Mouse (Mus musculus) kidney, embryonic 16.5 days (tissue): ENCODE data around the gene 5430419D17Rik. TPM values are rescaled to one million over a fixed set of nuclear protein-coding genes. Genes with fewer than 3 reads are reported as not detected.

ENCODE experiments used
- ATAC-seq: fragments of 200-750 bp; cut with Nextera tagmentation; 2 replicates; pipeline ENCODE4 v1.8.0; 2017; ENCODE audit warnings: moderate TSS enrichment; ENCODE audit not compliant: low FRiP score, low TSS enrichment
- H3K27ac ChIP-seq: fragments of 300-500 bp; sonication (generic); 2 replicates; pipeline ENCODE4 v1.5.1; 2014; ENCODE audit warnings: low read length
- H3K27me3 ChIP-seq: fragments of 300-500 bp; sonication (generic); 2 replicates; pipeline ENCODE4 v1.6.1; 2014; ENCODE audit warnings: low read length, control low read depth, mixed read lengths; ENCODE audit not compliant: insufficient read depth
- H3K36me3 ChIP-seq: fragments of 300-500 bp; sonication (generic); 2 replicates; pipeline ENCODE4 v1.6.1; 2014; ENCODE audit warnings: low read length, control low read depth, mixed read lengths; ENCODE audit not compliant: insufficient read depth
- H3K4me1 ChIP-seq: fragments of 300-500 bp; sonication (generic); 2 replicates; pipeline ENCODE4 v1.6.1; 2014; ENCODE audit warnings: low read length, control low read depth, mixed read lengths; ENCODE audit not compliant: insufficient read depth
- H3K4me2 ChIP-seq: fragments of 300-500 bp; sonication (generic); replicated peaks from 2 replicates; pipeline ENCODE4 v1.6.1; 2014; ENCODE audit warnings: low read depth, low read length
- H3K4me3 ChIP-seq: fragments of 300-500 bp; sonication (generic); 2 replicates; pipeline ENCODE4 v1.5.1; 2014; ENCODE audit warnings: mild to moderate bottlenecking, low read length
- H3K9ac ChIP-seq: fragments of 300-500 bp; sonication (generic); replicated peaks from 2 replicates; pipeline ENCODE4 v1.6.1; 2014; ENCODE audit warnings: low read length
- H3K9me3 ChIP-seq: fragments of 300-500 bp; sonication (generic); 2 replicates; pipeline ENCODE4 v1.6.1; 2016; ENCODE audit warnings: low read length, control low read depth
- WGBS: fragments of 180-500 bp; shearing (Covaris S2); extraction: QIAGEN DNeasy Blood & Tissue Kit; methylation state at CpG from one replicate; pipeline ENCODE4 v1.1.7; 2014; 5-methylcytosine and 5-hydroxymethylcytosine counted together
- polyA plus RNA-seq: library from polyadenylated mRNA; unstranded; fragments of >200 nt; fragmentation: Nextera tagmentation; extraction: Ambion mirVana; gene quantifications from 2 replicates; pipeline ENCODE4 v1.2.1, GENCODE M21; 2015

The 5430419D17Rik gene
- polyA plus RNA-seq, 1 experiment from 2014 or later: not detected

DNA sequence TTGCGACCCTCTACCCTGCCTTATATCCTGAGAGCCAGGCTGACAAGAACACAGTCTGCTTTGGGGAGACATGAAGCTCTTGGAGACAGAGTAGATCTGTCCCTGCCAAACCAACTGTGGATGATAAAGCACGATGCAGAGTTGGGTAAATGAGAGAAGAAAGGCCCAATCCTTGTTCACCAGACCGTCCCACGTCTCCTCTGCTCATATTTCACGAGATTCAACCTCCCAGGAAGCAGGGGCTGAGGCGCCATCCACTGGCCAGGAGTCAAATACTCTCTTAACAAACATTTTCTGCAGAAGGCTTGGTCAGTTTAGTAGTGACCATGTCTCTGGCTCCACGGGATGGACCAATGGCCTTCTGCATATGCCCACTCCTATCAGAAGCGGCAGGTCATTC lies 10.1 kb downstream of the 5430419D17Rik start:
- H3K9ac ChIP-seq: no peak overlapping the region
- 35% methylated on average over 8 of the region's 8 CpGs for WGBS
- H3K4me3 ChIP-seq: no peak overlapping the region
- H3K4me1 ChIP-seq: no peaks in the 10 kb centered on the region
- no peaks in the 10 kb centered on the region for H3K27me3 ChIP-seq
- no peak overlapping the region for H3K27ac ChIP-seq
- H3K9me3 ChIP-seq: no peaks in the 10 kb centered on the region
- H3K36me3 ChIP-seq: no peaks in the 10 kb centered on the region
- ATAC-seq: no peak
- H3K4me2 ChIP-seq: no peak overlapping the region

DNA sequence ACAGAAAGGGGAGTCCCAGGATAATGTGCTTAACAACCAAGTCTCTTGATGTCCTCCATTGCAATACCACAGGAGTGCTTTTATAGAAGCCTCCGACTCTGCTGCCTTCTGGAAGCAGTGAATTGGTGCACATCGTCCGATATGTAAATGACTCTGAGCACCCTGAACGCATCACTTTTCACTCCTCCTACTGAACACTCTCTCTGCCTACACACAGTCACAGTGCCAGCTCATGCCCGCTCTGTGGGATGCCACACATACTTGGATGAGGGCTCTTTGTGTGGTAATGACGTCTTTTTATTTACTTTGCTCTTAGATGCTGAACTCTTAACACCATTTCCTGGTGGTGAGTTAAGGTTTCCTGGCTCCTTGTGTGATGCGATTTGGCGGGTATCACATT lies 12.8 kb downstream of the 5430419D17Rik start:
- no peak for ATAC-seq
- Histone ChIP-seq H3K36me3 (no peaks in the 10 kb centered on the region), H3K4me2 (no peak overlapping the region), H3K9me3 (no peaks in the 10 kb centered on the region), H3K27ac (no peak overlapping the region), H3K4me1 (no peaks in the 10 kb centered on the region), H3K9ac (no peak overlapping the region), H3K27me3 (no peaks in the 10 kb centered on the region), H3K4me3 (no peak overlapping the region)
- WGBS: 48% methylated on average over 8 of the region's 8 CpGs

DNA sequence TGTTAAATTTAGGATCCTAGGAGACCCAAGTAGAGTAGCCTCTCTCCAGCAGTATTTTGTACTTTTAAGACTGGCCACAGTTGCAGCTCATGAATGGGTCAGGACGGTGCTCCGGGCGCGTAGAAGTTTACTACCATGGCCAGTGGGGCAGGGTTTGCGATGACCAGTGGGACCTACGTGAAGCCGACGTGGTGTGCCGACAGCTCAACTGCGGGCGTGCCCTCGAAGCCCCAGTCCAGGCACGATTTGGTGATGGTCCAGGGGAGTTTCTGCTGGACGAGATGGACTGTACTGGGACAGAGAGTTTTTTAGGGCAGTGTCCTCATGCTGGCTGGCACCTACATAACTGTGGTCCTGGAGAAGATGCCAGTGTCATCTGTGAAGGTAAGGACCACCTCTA lies 13.8 kb downstream of the 5430419D17Rik start:
- H3K27ac ChIP-seq: no peak overlapping the region
- no peaks in the 10 kb centered on the region for H3K4me1 ChIP-seq
- no peak for ATAC-seq
- H3K4me2 ChIP-seq: no peak overlapping the region
- no peak overlapping the region for H3K4me3 ChIP-seq
- H3K9ac ChIP-seq: no peak overlapping the region
- no peaks in the 10 kb centered on the region for H3K9me3 ChIP-seq
- WGBS: 95% methylated on average over 14 of the region's 14 CpGs
- no peaks in the 10 kb centered on the region for H3K36me3 ChIP-seq
- H3K27me3 ChIP-seq: no peaks in the 10 kb centered on the region

DNA sequence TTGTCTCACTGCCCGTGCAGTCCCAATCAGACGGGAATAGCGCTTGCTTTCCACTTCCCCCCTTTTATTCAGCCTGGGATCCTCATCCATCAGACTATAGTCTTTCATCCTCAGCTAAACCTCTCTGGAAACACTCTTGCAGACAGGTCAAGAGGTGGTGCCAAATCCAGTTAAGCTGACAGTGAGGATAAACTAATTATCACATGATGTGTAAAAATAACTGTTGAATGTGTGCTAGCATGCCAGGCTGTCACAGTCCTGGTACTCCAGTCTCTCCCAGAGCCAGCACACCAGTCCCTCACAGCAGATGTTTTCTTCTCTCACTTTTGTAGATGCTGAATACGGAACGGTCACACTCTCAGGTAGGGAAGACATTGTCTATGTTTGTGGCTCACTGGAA lies 48.9 kb downstream of the 5430419D17Rik start:
- H3K9ac ChIP-seq: no peak overlapping the region
- H3K4me3 ChIP-seq: no peak overlapping the region
- H3K36me3 ChIP-seq: no peaks in the 10 kb centered on the region
- no peaks in the 10 kb centered on the region for H3K4me1 ChIP-seq
- WGBS: 71% methylated on average over 5 of the region's 5 CpGs
- ATAC-seq: no peak
- H3K27me3 ChIP-seq: no peaks in the 10 kb centered on the region
- H3K4me2 ChIP-seq: no peak overlapping the region
- H3K9me3 ChIP-seq: no peaks in the 10 kb centered on the region
- H3K27ac ChIP-seq: no peak overlapping the region

DNA sequence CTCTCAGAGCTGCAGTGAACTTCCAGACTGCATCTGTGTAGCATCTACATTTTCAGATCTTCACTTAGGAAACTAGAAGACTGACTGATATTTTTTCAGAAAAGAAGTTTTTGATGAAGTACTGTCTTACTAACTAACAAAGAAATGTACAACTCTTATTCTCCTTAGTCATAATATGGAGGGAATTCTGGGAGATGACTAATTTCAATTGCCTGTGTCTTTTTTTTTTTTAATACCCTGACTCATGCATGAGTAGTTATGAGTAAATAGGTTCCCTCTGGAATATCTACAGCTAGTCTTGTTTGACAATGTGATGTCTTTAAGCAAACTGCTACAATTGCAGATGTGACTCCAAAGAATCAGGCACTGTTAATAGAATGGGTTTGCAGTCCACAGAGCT lies 61.9 kb downstream of the 5430419D17Rik start:
- Histone ChIP-seq H3K27me3 (no peaks in the 10 kb centered on the region), H3K4me3 (no peak overlapping the region), H3K9me3 (no peaks in the 10 kb centered on the region), H3K4me1 (no peaks in the 10 kb centered on the region), H3K4me2 (no peak overlapping the region), H3K27ac (no peak overlapping the region), H3K9ac (no peak overlapping the region), H3K36me3 (no peaks in the 10 kb centered on the region)
- no peak for ATAC-seq

DNA sequence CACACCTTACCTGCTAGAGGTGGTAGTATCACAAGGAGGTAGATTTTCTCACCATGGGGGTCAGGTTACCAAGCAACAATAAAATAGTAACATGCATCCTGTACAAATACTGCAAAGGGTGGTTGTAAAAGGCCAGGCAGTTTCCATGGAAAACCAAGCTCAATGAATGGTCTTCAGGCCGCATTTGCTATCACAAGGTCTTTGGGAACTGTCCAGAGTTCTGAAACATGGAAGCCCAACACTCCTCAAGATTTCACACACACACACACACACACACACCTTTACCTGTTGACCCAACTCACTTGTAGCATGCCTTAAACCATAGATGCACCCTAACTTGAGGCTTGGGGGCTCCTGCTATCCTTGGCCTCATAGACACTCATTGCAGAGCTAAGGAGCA lies 70.8 kb downstream of the 5430419D17Rik start:
- ATAC-seq: no peak
- H3K27me3 ChIP-seq: no peaks in the 10 kb centered on the region
- H3K9ac ChIP-seq: no peak overlapping the region
- no peaks in the 10 kb centered on the region for H3K4me1 ChIP-seq
- WGBS: 11% methylated on average over 1 of the region's 1 CpGs
- no peaks in the 10 kb centered on the region for H3K9me3 ChIP-seq
- no peak overlapping the region for H3K27ac ChIP-seq
- no peaks in the 10 kb centered on the region for H3K36me3 ChIP-seq
- no peak overlapping the region for H3K4me3 ChIP-seq
- H3K4me2 ChIP-seq: no peak overlapping the region

DNA sequence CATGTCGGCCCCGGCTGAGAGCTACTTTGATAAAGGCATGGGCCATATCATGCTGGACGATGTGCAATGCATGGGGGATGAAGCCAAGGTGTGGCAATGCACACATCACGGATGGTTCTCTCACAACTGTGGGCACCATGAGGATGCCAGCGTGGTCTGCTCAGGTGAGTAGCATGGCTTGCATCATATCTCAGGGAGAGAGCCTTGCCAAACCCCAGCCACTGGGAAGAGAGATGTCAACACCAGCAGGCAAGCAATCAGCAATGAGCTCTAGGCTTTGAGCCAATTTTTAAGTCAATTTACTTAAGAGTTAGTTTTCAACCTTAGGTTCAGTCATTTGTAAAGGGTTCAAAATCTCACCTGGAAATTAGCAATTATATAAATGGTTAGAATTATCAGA lies 82.6 kb downstream of the 5430419D17Rik start:
- ATAC-seq: no peak

DNA sequence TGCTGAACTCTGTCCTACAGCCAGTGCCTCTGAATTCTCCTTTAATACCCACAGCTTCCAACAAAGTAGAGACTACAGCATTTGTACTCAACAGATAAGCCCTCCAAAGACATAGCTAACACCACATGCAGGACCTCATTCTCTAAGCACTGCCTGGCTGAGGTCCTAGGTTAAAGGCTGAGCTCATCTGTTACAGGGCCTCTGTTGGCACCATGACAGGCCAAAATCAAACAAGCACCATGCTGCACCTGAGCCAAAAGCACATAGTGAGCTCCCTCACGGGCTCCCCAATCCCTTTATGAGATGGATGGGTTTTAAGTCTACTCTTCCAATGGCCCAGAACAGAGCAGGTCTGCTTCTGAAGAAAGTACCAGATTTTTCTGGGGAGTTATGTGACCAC lies 83.1 kb downstream of the 5430419D17Rik start:
- WGBS: 73% methylated on average over 1 of the region's 1 CpGs
- Histone ChIP-seq H3K4me2 (no peak overlapping the region), H3K27me3 (no peaks in the 10 kb centered on the region), H3K36me3 (no peaks in the 10 kb centered on the region), H3K4me1 (no peaks in the 10 kb centered on the region), H3K9me3 (no peaks in the 10 kb centered on the region), H3K4me3 (no peak overlapping the region), H3K27ac (no peak overlapping the region), H3K9ac (no peak overlapping the region)
- no peak for ATAC-seq

More for the DNA sequence above, 82.6 kb downstream of the 5430419D17Rik start:
- no peaks in the 10 kb centered on the region for H3K27me3 ChIP-seq
- H3K9ac ChIP-seq: no peak overlapping the region
- WGBS: 94% methylated on average over 5 of the region's 5 CpGs
- H3K4me3 ChIP-seq: no peak overlapping the region
- no peaks in the 10 kb centered on the region for H3K36me3 ChIP-seq
- H3K4me1 ChIP-seq: no peaks in the 10 kb centered on the region
- H3K27ac ChIP-seq: no peak overlapping the region
- H3K4me2 ChIP-seq: no peak overlapping the region
- no peaks in the 10 kb centered on the region for H3K9me3 ChIP-seq

DNA sequence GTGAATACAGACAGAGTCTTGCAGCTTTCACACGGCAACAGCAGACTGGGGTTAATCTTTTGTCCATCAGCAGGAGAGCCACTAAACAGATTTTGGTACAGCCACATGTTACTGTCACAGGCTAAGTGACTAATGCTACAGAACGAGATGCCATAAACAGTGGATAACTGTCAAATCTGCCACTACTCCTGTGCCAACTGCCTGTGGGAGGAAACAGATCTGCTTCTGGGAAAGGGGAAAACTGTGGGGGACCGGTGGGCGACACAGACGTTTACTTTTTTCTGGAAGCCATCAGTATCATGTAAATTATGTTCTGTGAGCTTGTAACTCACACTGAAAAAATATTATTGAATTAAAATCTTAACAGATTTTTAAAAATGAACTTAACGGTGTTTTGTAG lies 86.7 kb downstream of the 5430419D17Rik start:
- H3K4me3 ChIP-seq: no peak overlapping the region
- no peaks in the 10 kb centered on the region for H3K9me3 ChIP-seq
- H3K27ac ChIP-seq: no peak overlapping the region
- H3K9ac ChIP-seq: no peak overlapping the region
- WGBS: 37% methylated on average over 6 of the region's 6 CpGs
- no peaks in the 10 kb centered on the region for H3K4me1 ChIP-seq
- no peaks in the 10 kb centered on the region for H3K36me3 ChIP-seq
- ATAC-seq: no peak
- no peak overlapping the region for H3K4me2 ChIP-seq
- H3K27me3 ChIP-seq: no peaks in the 10 kb centered on the region

DNA sequence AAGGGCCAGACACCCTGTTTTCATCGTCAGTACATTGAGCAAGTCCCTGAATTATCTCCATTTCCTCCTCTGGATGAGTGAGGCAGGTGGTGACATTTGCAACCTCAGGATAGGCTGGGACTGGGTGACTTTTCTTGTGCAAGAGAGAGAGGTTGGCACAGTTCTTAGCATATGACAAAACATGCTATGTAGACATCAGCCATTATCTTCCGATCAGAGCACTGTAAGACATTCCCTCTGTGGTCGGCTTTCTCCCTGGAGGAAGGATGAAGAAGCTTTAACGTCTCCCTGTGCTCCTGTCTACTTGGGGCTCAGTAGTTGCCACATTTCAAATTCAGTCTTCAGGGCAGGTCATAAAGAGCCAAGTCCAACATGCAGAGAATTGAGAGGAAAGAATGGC lies 90.0 kb downstream of the 5430419D17Rik start:
- Histone ChIP-seq H3K4me2 (no peak overlapping the region), H3K27ac (no peak overlapping the region), H3K9ac (no peak overlapping the region), H3K27me3 (no peaks in the 10 kb centered on the region), H3K4me1 (no peaks in the 10 kb centered on the region), H3K36me3 (no peaks in the 10 kb centered on the region), H3K4me3 (no peak overlapping the region), H3K9me3 (no peaks in the 10 kb centered on the region)
- no peak for ATAC-seq
- WGBS: 87% methylated on average over 4 of the region's 4 CpGs

DNA sequence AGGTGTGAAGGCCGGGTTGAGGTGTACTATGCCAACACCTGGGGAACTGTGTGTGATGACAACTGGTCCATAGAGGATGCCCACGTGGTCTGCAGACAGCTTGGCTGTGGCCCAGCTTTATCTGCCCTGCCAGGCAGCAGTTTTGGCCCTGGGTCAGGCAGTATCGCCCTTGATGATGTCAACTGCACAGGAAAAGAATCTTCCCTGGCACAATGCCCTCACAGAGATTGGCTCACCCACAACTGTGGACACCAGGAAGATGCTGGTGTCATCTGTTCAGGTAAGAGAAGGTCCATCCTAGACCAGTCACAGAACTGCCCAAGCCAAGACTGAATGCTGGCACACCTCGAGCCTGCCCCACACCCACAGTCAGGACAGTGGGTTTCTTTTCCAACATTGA lies 91.6 kb downstream of the 5430419D17Rik start:
- Histone ChIP-seq H3K4me1 (no peaks in the 10 kb centered on the region), H3K4me3 (no peak overlapping the region), H3K27me3 (no peaks in the 10 kb centered on the region), H3K27ac (no peak overlapping the region), H3K9me3 (no peaks in the 10 kb centered on the region), H3K9ac (no peak overlapping the region), H3K36me3 (no peaks in the 10 kb centered on the region), H3K4me2 (no peak overlapping the region)
- no peak for ATAC-seq
- WGBS: 74% methylated on average over 4 of the region's 4 CpGs
